Mouse (Mus musculus): ENCODE data around the gene Swi5.

DNA sequence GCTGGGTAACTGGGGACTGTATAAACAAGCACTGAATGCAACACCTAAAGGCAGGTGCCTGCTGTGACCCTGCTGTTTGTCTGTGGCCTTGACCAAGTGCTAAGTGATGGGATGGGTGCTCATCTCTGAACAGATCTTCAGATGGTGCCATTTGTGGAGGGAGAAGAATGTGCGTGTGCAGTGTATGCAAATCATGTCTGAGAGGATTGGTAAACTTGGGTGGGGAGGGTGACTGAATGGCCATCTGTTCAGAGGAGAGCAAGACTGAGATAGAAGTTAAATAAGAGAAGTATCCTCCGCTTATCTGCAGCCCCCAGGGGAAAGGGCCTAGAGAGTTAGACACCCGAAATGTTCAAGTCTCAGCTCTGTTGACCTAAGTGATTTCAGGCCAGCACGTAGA is 11.6 kb upstream of the Swi5 start:
- TF ChIP-seq CTCF (IDR thresholded peaks at IDR 0.05; ENCODE audit: low read depth, low read length) (no peak), GATA1 (IDR thresholded peaks at IDR 0.05; ENCODE audit: borderline replicate concordance, low read length) (no peak), POLR2AphosphoS5 (IDR thresholded peaks at IDR 0.05; ENCODE audit: insufficient replicate concordance, low read depth, low read length) (no peak), GATA2 (IDR thresholded peaks at IDR 0.05; ENCODE audit: borderline replicate concordance, low read depth, low read length) (no peak), TAL1 (conservative IDR thresholded peaks at IDR 0.05; ENCODE audit: low read depth, low read length) (no peak)
